In the genomic region with DNA sequence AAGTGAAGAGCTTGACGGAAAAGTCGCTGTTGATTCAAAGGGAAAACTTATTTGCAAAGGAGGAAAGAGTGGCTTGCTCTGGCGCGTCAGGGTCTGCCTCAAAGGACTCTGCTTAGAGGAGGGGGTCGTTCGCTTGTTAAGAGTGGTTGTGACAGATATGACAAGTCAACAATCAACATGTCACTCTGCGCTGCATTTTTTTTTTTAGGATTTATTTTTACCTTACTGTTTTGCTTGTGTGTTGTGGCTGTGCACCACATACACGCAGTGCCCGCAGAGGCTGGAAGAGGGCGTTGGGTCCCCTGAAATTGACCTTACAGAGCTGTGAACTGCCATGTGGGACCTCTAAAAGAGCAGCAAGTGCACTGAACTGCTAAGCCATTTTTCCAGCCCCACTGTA, we compare ENCODE assay signal across 8 mouse cellular contexts. TPM values are rescaled to one million over a fixed set of nuclear protein-coding genes. Genes with fewer than 3 reads are reported as not detected.
DNase-seq lines count a peak whose midpoint lies in the region; ATAC-seq lines count a peak whose summit lies in the region.

No protein-coding gene starts in this region.

- peaks cover 16% of the 10 kb centered on the region for H3K4me1 ChIP-seq in embryonic facial prominence, embryonic 10.5 days
- peaks cover 9% of the 10 kb centered on the region for H3K4me1 ChIP-seq in intestine, embryonic 14.5 days (replicated peaks; ENCODE audit: control insufficient read depth, insufficient read depth, low read length)
- peaks cover 15% of the 10 kb centered on the region for H3K4me1 ChIP-seq in midbrain, embryonic 10.5 days

- peak; percentile 19 to 27 for DNase-seq in cerebellum, postnatal 36 days
- no peak for DNase-seq in cerebellum, adult 8-10 months
- DNase-seq in A20 (ENCODE audit: low read depth, low spot score): peak; percentile 69
- DNase-seq in embryonic facial prominence, embryonic 10.5 days (ENCODE audit: low spot score): no peak
- DNase-seq in intestine, embryonic 14.5 days (ENCODE audit: low spot score): peak; percentile 65
- DNase-seq in midbrain, embryonic 10.5 days (ENCODE audit: low spot score): no peak
- no peak for DNase-seq in spleen, adult 12 weeks (ENCODE audit: low spot score)
- DNase-seq in T-cell, adult 2 months (ENCODE audit: low spot score): no peak

- peaks cover 65% of the 10 kb centered on the region for H3K36me3 ChIP-seq in embryonic facial prominence, embryonic 10.5 days (replicated peaks)
- peaks cover 34% of the 10 kb centered on the region for H3K36me3 ChIP-seq in intestine, embryonic 14.5 days (ENCODE audit: control insufficient read depth, insufficient read depth, low read length)
- peaks cover 55% of the 10 kb centered on the region for H3K36me3 ChIP-seq in midbrain, embryonic 10.5 days

- H3K27me3 ChIP-seq in embryonic facial prominence, embryonic 10.5 days (replicated peaks; ENCODE audit: low read depth, poor library complexity, severe bottlenecking): no peaks in the 10 kb centered on the region
- no peaks in the 10 kb centered on the region for H3K27me3 ChIP-seq in intestine, embryonic 14.5 days (replicated peaks; ENCODE audit: control insufficient read depth, insufficient read depth, low read length)
- H3K27me3 ChIP-seq in midbrain, embryonic 10.5 days (ENCODE audit: low read depth, poor library complexity, severe bottlenecking): no peaks in the 10 kb centered on the region

- H3K27ac ChIP-seq in embryonic facial prominence, embryonic 10.5 days (replicated peaks): peak overlapping the region; percentile 86
- H3K27ac ChIP-seq in intestine, embryonic 14.5 days (ENCODE audit: low read depth): no peak overlapping the region
- peak overlapping the region; percentile 88 for H3K27ac ChIP-seq in midbrain, embryonic 10.5 days (replicated peaks)

- H3K4me2 ChIP-seq in intestine, embryonic 14.5 days (ENCODE audit: low read length): peak overlapping the region; percentile 75

- peak; percentile 56 for ATAC-seq in intestine, embryonic 14.5 days (replicated peaks; ENCODE audit: low FRiP score, low TSS enrichment, low read depth)

- WGBS in embryonic facial prominence, embryonic 10.5 days: 7% methylated on average over 10 of the region's 10 CpGs
- WGBS in intestine, embryonic 14.5 days: 5% methylated on average over 10 of the region's 10 CpGs
- WGBS in midbrain, embryonic 10.5 days: 7% methylated on average over 10 of the region's 10 CpGs

- peak overlapping the region; percentile 78 for H3K9ac ChIP-seq in intestine, embryonic 14.5 days (ENCODE audit: low read length)

- peak overlapping the region; percentile 91 for H3K4me3 ChIP-seq in embryonic facial prominence, embryonic 10.5 days
- peak overlapping the region; percentile 96 for H3K4me3 ChIP-seq in intestine, embryonic 14.5 days (ENCODE audit: low read depth, low read length)
- peak overlapping the region; percentile 88 for H3K4me3 ChIP-seq in midbrain, embryonic 10.5 days

- H3K9me3 ChIP-seq in embryonic facial prominence, embryonic 10.5 days: no peaks in the 10 kb centered on the region; the same call in 1 of the 2 replicates
- H3K9me3 ChIP-seq in intestine, embryonic 14.5 days (ENCODE audit: control insufficient read depth, low read length): 0 out of 2 replicates have a peak, but pooled peaks cover under 1% of the 10 kb centered on the region
- peaks cover 8% of the 10 kb centered on the region; the same call in 1 of the 2 replicates for H3K9me3 ChIP-seq in midbrain, embryonic 10.5 days (replicated peaks)

RNA-seq across cellular contexts. Expression of gene Mrps25, which starts 0.3 kb away (rescaled TPM):
- 103 and 106 TPM in 2 replicates for polyA plus RNA-seq in embryonic facial prominence, embryonic 10.5 days (2016; fragmentation: Nextera tagmentation; extraction: Ambion mirVana)
- 78.0 and 87.7 TPM in 2 replicates for polyA plus RNA-seq in intestine, embryonic 14.5 days (2014; fragmentation: Nextera tagmentation; extraction: Ambion mirVana)
- 94.6 and 105 TPM in 2 replicates for polyA plus RNA-seq in midbrain, embryonic 10.5 days (2016; fragmentation: Nextera tagmentation; extraction: Ambion mirVana)

RNA-seq across cellular contexts. Expression of gene Rbsn, which starts 30.5 kb away (rescaled TPM):
- 27.2 and 31.7 TPM in 2 replicates for polyA plus RNA-seq in embryonic facial prominence, embryonic 10.5 days (2016; fragmentation: Nextera tagmentation; extraction: Ambion mirVana)
- polyA plus RNA-seq in intestine, embryonic 14.5 days (2014; fragmentation: Nextera tagmentation; extraction: Ambion mirVana): 14.7 and 19.7 TPM in 2 replicates
- 26.5 and 33.1 TPM in 2 replicates for polyA plus RNA-seq in midbrain, embryonic 10.5 days (2016; fragmentation: Nextera tagmentation; extraction: Ambion mirVana)

Comparison
In these comparisons a context has a peak if more than half of its experiments do, and no peak if none do; other contexts are left out.
1. DNase-seq: peak in cerebellum, postnatal 36 days (2 of 2), A20 (single experiment) and intestine, embryonic 14.5 days (single experiment); none in cerebellum, adult 8-10 months (single experiment), embryonic facial prominence, embryonic 10.5 days (single experiment), midbrain, embryonic 10.5 days (single experiment), spleen, adult 12 weeks (single experiment) and T-cell, adult 2 months (single experiment).
2. Peak in every context shown above with its lines, with median percentiles within 50 percentile points of each other: H3K4me3 ChIP-seq.